Mouse (Mus musculus) small intestine, adult 2 months (tissue): ENCODE results near the gene Olfr166. TPM values are rescaled to one million over a fixed set of nuclear protein-coding genes. Genes with fewer than 3 reads are reported as not detected.
"Not testable (repeated sequence)": the region's sequence is repeated elsewhere in the genome, so short reads cannot be mapped to it uniquely, and the experiment has no call there.

Source experiments
- H3K27ac ChIP-seq: fragments of 200-500 bp; 2 replicates; pipeline ENCODE4 v1.5.1; 2012; ENCODE audit warnings: low read depth, low read length, control low read depth, inconsistent platforms; ENCODE audit not compliant: insufficient read depth
- H3K27me3 ChIP-seq: fragments of 200-500 bp; 2 replicates; pipeline ENCODE4 v1.6.1; 2012; ENCODE audit warnings: mild to moderate bottlenecking, moderate library complexity, low read length, inconsistent platforms; ENCODE audit not compliant: control insufficient read depth, insufficient read depth
- H3K36me3 ChIP-seq: fragments of 200-500 bp; 2 replicates; pipeline ENCODE4 v1.6.1; 2012; ENCODE audit warnings: mild to moderate bottlenecking, low read length, control low read depth, inconsistent platforms; ENCODE audit not compliant: control insufficient read depth, insufficient read depth
- H3K4me1 ChIP-seq: fragments of 200-500 bp; 2 replicates; pipeline ENCODE4 v1.6.1; 2012; ENCODE audit warnings: low read length, inconsistent platforms, mixed read lengths; ENCODE audit not compliant: control insufficient read depth, insufficient read depth, insufficient read length
- H3K4me3 ChIP-seq: fragments of 200-500 bp; 2 replicates; pipeline ENCODE4 v1.5.1; 2012; ENCODE audit warnings: low read depth, mild to moderate bottlenecking, control low read depth, inconsistent platforms, low read length, moderate library complexity
- CTCF ChIP-seq: fragments of 200-500 bp; IDR thresholded peaks from 2 replicates; pipeline ENCODE4 v1.5.1; 2012; ENCODE audit warnings: low read depth, mild to moderate bottlenecking, control low read depth, inconsistent platforms, low read length, moderate library complexity, mixed read lengths; ENCODE audit not compliant: insufficient replicate concordance, insufficient read length; ENCODE audit errors: extremely low read depth
- POLR2A ChIP-seq: fragments of 200-500 bp; IDR thresholded peaks from 2 replicates; pipeline ENCODE4 v1.6.1; 2012; ENCODE audit warnings: low read depth, mild to moderate bottlenecking, control low read depth, inconsistent platforms, low read length, moderate library complexity
- WGBS: fragments of 180-500 bp; shearing (Covaris S2); methylation state at CpG from one replicate; pipeline ENCODE4 v1.1.7; 2018; 5-methylcytosine and 5-hydroxymethylcytosine counted together
- polyA plus RNA-seq: library from polyadenylated mRNA; depleted of rRNA; stranded (reverse); fragments of >200 nt; gene quantifications from 2 replicates; pipeline ENCODE4 v1.2.3, GENCODE M21; 2012; rRNA removed

Olfr166 gene
- not detected in 2 replicates for polyA plus RNA-seq

- no peak for TF ChIP-seq CTCF
- no peak for TF ChIP-seq POLR2A
- H3K4me1 ChIP-seq = no peaks in the 10 kb centered on the region
These were observed at the start of gene Olfr166 for GRCm38 (mm10) chr16:19483394-19483793. TSS of gene Olfr166 (plus strand) at chr16:19483694.

GRCm38 (mm10) chr16:19458741-19459140 lies 24.8 kb upstream of the Olfr166 start:
- H3K27ac ChIP-seq, H3K27me3 ChIP-seq, H3K36me3 ChIP-seq, H3K4me1 ChIP-seq, H3K4me3 ChIP-seq: not testable (repeated sequence)
- WGBS = 56% methylated on average over 4 of the region's 4 CpGs

More at GRCm38 (mm10) chr16:19483394-19483793, at the start of gene Olfr166:
- H3K36me3 ChIP-seq = no peaks in the 10 kb centered on the region
- no peaks in the 10 kb centered on the region for H3K27me3 ChIP-seq
- H3K27ac ChIP-seq = no peak within 1 kb of the TSS
- no peak within 1 kb of the TSS for H3K4me3 ChIP-seq

GRCm38 (mm10) chr16:19464365-19464764 lies 19.1 kb upstream of the Olfr166 start:
- WGBS = 41% methylated on average over 1 of the region's 1 CpGs
- Histone ChIP-seq H3K4me3 (no peak overlapping the region), H3K36me3 (no peaks in the 10 kb centered on the region), H3K27ac (no peak overlapping the region), H3K4me1 (peaks cover 2% of the 10 kb centered on the region; the same call in 1 of the 2 replicates), H3K27me3 (no peaks in the 10 kb centered on the region)
- TF ChIP-seq POLR2A (no peak), CTCF (no peak)

- Histone ChIP-seq H3K27me3 (no peaks in the 10 kb centered on the region), H3K4me3 (no peak within 1 kb of the TSS), H3K27ac (no peak within 1 kb of the TSS), H3K36me3 (no peaks in the 10 kb centered on the region), H3K4me1 (no peaks in the 10 kb centered on the region)
- WGBS = 66% methylated on average over 2 of the region's 2 CpGs
- no peak for TF ChIP-seq CTCF
- no peak for TF ChIP-seq POLR2A
These were observed 38.7 kb downstream of the Olfr166 start, which contains the start of gene Olfr167 for GRCm38 (mm10) chr16:19522166-19522565. TSS of gene Olfr167 (minus strand) at chr16:19522266.

GRCm38 (mm10) chr16:19535455-19535854 lies 52.0 kb downstream of the Olfr166 start, which contains the start of gene Olfr168:
TSS of gene Olfr168 (minus strand) at chr16:19535555.
- no peaks in the 10 kb centered on the region for H3K4me1 ChIP-seq
- H3K27me3 ChIP-seq = no peaks in the 10 kb centered on the region
- no peak within 1 kb of the TSS for H3K4me3 ChIP-seq
- no peak for TF ChIP-seq POLR2A
- H3K27ac ChIP-seq = no peak within 1 kb of the TSS
- H3K36me3 ChIP-seq = no peaks in the 10 kb centered on the region

Other genes with a start within 250 kb of the Olfr166 start
- not detected in 2 replicates for gene Olfr164, start 169.6 kb upstream of the Olfr166 start, polyA plus RNA-seq
- gene Olfr165, start 60.6 kb upstream of the Olfr166 start, polyA plus RNA-seq = 0.90 and 7.1 TPM in 2 replicates
- not detected in 2 replicates for gene Olfr167, start 38.6 kb downstream of the Olfr166 start, polyA plus RNA-seq
- not detected in 2 replicates for gene Olfr168, start 51.9 kb downstream of the Olfr166 start, polyA plus RNA-seq
- not detected in 2 replicates for gene Olfr169, start 88.1 kb downstream of the Olfr166 start, polyA plus RNA-seq
- gene Olfr170, start 128.2 kb downstream of the Olfr166 start, polyA plus RNA-seq = not detected in 2 replicates
- not detected in 2 replicates for gene Olfr171, start 146.2 kb downstream of the Olfr166 start, polyA plus RNA-seq
- gene Lamp3, start 222.7 kb downstream of the Olfr166 start, polyA plus RNA-seq = not detected in 2 replicates